Mouse (Mus musculus): ENCODE measurements around the gene Gm20696. TPM values are rescaled to one million over a fixed set of nuclear protein-coding genes. Genes with fewer than 3 reads are reported as not detected.

Gene Gm20696
- polyA plus RNA-seq, 1 experiment from 2014 or later: 3.6 TPM

DNA sequence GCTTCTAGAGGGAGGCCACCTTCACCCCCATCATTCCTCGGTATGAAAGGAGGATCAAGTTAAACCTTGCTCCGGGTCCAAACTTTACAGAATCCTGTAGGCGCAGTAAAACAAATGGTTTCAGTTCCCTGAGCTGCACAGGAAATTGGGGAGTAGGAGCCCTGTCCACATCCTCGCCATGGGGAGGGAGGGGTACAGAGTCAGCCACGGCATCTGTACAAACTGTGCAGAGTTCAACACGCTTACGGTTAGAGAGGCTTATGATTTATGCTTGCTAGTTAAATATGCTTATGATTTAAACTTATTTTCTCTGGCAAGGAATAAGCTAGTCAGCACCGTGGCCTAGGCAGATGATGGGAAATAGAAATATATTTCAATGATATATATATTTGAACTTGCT lies 47.1 kb downstream of the Gm20696 start:
- no peak for ATAC-seq
- Histone ChIP-seq H3K9ac (replicated peaks) (no peak overlapping the region), H3K36me3 (no peaks in the 10 kb centered on the region), H3K27me3 (peaks cover 24% of the 10 kb centered on the region), H3K4me2 (replicated peaks) (no peak overlapping the region), H3K4me3 (replicated peaks) (no peak overlapping the region), H3K9me3 (no peaks in the 10 kb centered on the region), H3K27ac (no peak overlapping the region), H3K4me1 (replicated peaks) (peaks cover 35% of the 10 kb centered on the region)
- 86% methylated on average over 8 of the region's 8 CpGs for WGBS

DNA sequence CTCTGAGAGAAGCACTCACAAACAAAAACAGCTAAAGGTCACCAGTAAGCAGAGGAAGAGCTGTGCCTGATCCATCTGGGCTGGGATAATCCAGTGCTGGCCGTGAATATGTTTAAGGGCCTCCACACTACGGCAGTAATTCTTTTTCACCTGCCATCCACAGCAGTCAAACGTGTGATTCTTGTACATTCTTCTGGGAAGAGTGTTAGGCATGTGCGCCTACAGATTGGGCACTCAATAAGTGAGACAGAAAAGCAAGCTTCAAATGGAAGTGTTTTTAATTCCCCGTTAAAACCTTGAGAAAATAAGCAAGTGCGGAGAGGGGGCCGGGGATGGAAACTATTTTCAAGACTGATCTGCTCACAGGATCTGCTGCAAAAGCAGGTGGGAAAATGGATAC lies 48.7 kb downstream of the Gm20696 start:
- Histone ChIP-seq H3K9me3 (no peaks in the 10 kb centered on the region), H3K9ac (replicated peaks) (no peak overlapping the region), H3K4me3 (replicated peaks) (no peak overlapping the region), H3K27ac (no peak overlapping the region), H3K4me2 (replicated peaks) (no peak overlapping the region), H3K27me3 (peaks cover 39% of the 10 kb centered on the region), H3K4me1 (replicated peaks) (peaks cover 23% of the 10 kb centered on the region), H3K36me3 (no peaks in the 10 kb centered on the region)
- 60% methylated on average over 7 of the region's 7 CpGs for WGBS
- ATAC-seq: no peak

DNA sequence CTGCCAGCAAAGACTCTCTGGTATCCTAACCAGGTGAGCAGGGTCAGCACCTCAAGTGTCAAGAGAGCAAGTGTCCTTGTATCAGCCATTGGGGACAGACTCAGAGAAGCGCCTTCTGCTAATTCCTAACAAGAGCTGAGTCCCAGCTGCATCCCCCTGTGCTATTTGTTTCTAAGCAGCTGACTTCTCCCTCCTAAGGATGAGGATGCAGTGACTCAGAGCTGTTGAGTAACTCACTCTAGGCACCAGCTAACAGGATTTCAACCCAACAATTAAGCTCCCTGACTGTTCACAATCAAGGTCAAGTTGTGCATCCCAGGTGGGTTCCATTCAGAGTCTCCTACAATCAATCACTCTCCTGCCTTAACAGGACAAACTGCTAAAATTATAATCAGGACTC lies 49.2 kb downstream of the Gm20696 start:
- H3K4me1 ChIP-seq (replicated peaks): peaks cover 23% of the 10 kb centered on the region
- H3K9me3 ChIP-seq: no peaks in the 10 kb centered on the region
- H3K27ac ChIP-seq: no peak overlapping the region
- WGBS: 56% methylated on average over 1 of the region's 1 CpGs
- H3K36me3 ChIP-seq: no peaks in the 10 kb centered on the region
- no peak overlapping the region for H3K4me3 ChIP-seq (replicated peaks)
- ATAC-seq: no peak
- no peak overlapping the region for H3K4me2 ChIP-seq (replicated peaks)
- H3K9ac ChIP-seq (replicated peaks): no peak overlapping the region
- H3K27me3 ChIP-seq: peaks cover 43% of the 10 kb centered on the region

DNA sequence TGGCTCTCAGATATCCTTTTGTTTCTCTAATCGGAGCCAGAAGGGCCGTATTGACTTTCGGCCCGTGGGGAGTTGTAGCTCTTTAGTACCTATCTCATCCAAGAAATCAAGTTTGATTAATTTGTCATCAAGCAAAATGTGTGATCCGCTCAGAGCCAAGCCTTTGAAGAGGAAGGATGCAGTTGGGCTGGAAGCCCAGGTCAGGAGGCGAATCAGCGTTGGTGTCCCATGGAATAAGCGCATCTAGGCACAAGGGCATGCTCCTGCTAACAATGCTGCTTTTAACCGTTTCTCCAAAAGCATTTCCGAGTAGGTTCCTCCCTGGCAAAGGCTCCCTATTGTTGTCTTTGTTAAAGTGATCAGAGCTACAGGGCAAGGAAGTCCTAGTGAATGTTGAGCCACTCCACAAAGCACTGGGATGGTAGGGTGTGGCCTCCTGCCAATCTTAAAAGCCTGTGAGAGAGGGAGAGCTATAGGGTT lies 51.3 kb downstream of the Gm20696 start:
- peaks cover 49% of the 10 kb centered on the region for H3K27me3 ChIP-seq
- WGBS: 7% methylated on average over 10 of the region's 10 CpGs
- no peaks in the 10 kb centered on the region for H3K9me3 ChIP-seq
- ATAC-seq: 0 out of 2 replicates have a peak, but pooled peaks have one; percentile 24
- H3K27ac ChIP-seq: 0 out of 2 replicates have a peak overlapping the region, but pooled peaks have one; percentile 17
- H3K4me1 ChIP-seq (replicated peaks): peaks cover 23% of the 10 kb centered on the region
- no peak overlapping the region for H3K4me3 ChIP-seq (replicated peaks)
- H3K36me3 ChIP-seq: no peaks in the 10 kb centered on the region
- H3K9ac ChIP-seq (replicated peaks): peak overlapping the region; percentile 8; the same call in 1 of the 2 replicates
- 0 out of 2 replicates have a peak overlapping the region, but pooled peaks have one; percentile 11 for H3K4me2 ChIP-seq (replicated peaks)

DNA sequence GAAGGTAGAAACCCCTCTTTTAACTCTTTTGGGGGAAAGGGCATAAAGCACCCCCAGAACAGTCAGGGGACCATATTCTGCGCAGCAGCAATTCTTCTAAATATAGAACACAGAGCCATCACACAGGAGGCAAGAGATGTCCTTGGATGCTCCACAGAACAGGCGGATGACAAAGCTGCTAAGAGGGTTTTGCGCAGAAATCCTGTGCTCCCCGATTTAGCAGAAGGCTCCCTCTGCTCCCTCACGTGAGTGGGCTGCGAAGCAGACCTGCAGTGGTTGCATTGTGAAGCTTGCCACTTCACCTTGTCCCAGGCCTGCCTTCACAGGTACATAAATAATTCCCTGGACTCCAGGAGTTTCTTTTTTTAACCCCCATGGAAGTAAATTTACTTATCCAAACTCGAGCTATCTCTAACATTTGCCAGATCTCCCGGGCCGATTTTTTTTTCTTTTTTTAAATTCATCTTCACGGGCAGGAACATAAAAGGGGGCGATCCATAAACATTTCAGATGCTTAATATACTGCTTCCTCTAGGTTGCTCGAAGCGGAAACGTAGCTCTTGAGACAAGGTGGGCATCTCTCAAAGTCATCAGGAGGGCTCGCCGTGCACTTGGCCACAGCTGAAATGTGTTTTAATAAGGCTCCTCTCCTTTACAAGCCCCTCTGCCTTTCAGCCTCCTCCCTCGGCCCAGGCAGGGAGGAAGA lies 51.9 kb downstream of the Gm20696 start:
- Histone ChIP-seq H3K27me3 (peaks cover 45% of the 10 kb centered on the region), H3K36me3 (no peaks in the 10 kb centered on the region), H3K27ac (no peak overlapping the region), H3K9me3 (no peaks in the 10 kb centered on the region), H3K4me2 (replicated peaks) (0 out of 2 replicates have a peak overlapping the region, but pooled peaks have one; percentile 11), H3K4me3 (replicated peaks) (no peak overlapping the region), H3K4me1 (replicated peaks) (peaks cover 23% of the 10 kb centered on the region), H3K9ac (replicated peaks) (peak overlapping the region; percentile 8; the same call in 1 of the 2 replicates)
- 63% methylated on average over 17 of the region's 17 CpGs for WGBS
- ATAC-seq: no peak

DNA sequence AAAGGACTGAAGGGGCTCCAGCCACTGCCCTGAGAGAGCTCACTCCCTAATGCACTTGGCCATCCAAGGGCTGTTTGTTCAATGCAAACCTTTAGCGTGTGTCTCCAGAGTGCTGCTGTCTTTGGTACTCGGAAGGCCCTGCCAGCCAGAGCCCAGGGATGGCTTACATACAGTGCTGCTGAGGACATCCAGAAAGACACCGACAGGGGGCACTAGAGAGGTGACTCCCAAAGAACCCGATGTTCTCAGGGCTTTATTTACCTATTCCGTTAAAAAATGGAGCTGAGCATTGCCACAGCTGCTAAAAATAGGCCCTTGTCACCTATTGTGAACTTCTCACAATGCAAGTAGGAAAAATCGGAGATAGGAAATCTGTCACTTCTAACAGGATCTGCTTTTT lies 54.7 kb downstream of the Gm20696 start:
- H3K9ac ChIP-seq (replicated peaks): no peak overlapping the region
- H3K4me2 ChIP-seq (replicated peaks): no peak overlapping the region
- peaks cover 36% of the 10 kb centered on the region for H3K27me3 ChIP-seq
- 61% methylated on average over 6 of the region's 6 CpGs for WGBS
- H3K36me3 ChIP-seq: no peaks in the 10 kb centered on the region
- peaks cover 15% of the 10 kb centered on the region for H3K4me1 ChIP-seq (replicated peaks)
- no peak for ATAC-seq
- no peak overlapping the region for H3K4me3 ChIP-seq (replicated peaks)
- H3K9me3 ChIP-seq: no peaks in the 10 kb centered on the region
- H3K27ac ChIP-seq: no peak overlapping the region

DNA sequence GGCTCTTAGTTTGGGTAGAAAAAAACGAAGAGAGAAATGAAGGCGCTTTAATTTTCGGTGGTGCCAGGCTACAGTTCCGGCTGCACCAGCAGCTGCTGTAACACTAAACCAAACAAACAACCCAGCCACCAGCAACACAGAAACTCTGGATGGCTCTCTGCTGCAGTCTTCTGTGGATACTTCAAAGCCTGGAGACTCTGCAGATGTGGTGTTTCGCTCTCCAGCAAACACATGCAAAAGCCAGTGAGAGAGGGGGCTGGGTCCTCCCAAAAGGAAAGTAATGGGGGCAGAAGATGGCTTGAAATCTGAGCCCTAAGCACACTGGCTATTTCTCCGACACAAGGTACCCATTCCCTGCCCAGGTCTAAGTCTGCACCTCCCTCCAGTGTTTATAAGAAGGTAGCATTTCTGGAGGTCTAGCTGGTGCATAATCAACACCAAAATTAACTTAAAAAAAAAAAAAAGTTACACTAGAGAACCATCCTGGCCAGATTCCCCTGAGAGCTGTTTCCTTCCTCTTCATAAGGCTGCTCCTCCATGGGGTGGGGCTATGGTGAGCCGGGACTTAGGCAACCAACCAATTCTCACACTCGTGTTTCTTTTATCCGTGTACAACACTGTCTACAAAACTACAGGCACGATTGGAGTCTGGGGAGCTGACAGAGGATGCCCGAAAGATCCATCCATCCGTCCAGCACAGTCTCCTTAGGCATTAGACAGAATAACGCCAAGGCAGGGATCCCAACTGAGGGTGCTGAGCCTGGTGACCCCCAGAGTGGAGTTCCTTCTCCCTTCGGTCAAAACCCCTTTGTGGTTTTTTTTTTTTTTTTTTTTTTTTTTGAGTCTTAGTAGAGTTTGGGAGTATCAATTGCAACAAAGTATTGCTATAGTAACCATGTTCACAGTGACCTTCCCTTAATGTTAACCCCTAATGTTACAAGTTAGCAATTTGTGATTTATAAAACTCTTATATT lies 55.9 kb downstream of the Gm20696 start:
- Histone ChIP-seq H3K4me2 (replicated peaks) (no peak overlapping the region), H3K9ac (replicated peaks) (no peak overlapping the region), H3K27ac (no peak overlapping the region), H3K36me3 (no peaks in the 10 kb centered on the region), H3K9me3 (no peaks in the 10 kb centered on the region), H3K4me1 (replicated peaks) (peaks cover 17% of the 10 kb centered on the region), H3K4me3 (replicated peaks) (no peak overlapping the region), H3K27me3 (peaks cover 28% of the 10 kb centered on the region)
- no peak for ATAC-seq
- WGBS: 60% methylated on average over 14 of the region's 14 CpGs

DNA sequence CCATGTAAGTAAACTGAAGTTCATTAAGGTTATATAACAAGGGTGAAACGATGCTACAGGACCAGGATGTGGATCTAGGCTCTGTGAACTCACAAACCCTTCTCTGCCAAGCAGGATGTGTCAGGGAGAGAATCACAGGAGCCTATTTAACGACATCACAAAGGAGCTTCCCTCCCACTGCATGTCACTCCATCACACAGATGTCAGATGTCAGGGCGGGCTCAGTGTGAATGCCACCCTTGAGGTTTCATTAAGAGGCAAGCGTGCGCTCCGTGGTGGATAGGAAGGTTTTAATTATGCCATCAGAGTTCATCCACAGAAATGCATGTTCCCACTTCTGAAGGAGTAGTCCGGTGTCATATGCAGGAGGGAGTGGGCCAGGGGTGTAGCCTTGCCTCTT lies 60.5 kb downstream of the Gm20696 start:
- Histone ChIP-seq H3K27me3 (no peaks in the 10 kb centered on the region), H3K4me2 (replicated peaks) (no peak overlapping the region), H3K4me1 (replicated peaks) (0 out of 2 replicates have a peak, but pooled peaks cover 4% of the 10 kb centered on the region), H3K4me3 (replicated peaks) (no peak overlapping the region), H3K36me3 (no peaks in the 10 kb centered on the region), H3K9ac (replicated peaks) (no peak overlapping the region), H3K9me3 (no peaks in the 10 kb centered on the region), H3K27ac (no peak overlapping the region)
- WGBS: 49% methylated on average over 7 of the region's 7 CpGs
- ATAC-seq: no peak

DNA sequence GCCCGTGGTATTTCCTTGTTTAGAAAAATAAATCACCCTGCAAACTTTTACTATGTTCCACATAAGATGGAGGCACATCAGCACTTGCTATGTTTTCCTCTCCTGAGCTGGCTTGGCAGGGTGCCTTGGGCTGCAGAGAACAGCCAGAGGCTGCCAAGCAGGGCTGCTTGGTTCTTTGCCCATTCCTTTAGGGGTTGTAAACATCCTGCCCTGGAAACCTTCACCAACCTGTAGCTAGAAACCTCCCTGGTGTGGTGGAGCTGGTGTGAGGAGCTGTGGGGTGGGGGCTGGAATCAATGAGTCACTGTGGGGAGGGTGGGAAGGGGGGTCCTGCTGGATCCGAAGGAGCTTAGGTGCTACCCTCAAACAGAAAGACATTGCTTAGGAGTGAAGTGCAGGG lies 61.8 kb downstream of the Gm20696 start:
- Histone ChIP-seq H3K4me2 (replicated peaks) (no peak overlapping the region), H3K9ac (replicated peaks) (no peak overlapping the region), H3K36me3 (no peaks in the 10 kb centered on the region), H3K4me3 (replicated peaks) (no peak overlapping the region), H3K4me1 (replicated peaks) (peaks cover 8% of the 10 kb centered on the region), H3K9me3 (no peaks in the 10 kb centered on the region), H3K27me3 (no peaks in the 10 kb centered on the region), H3K27ac (no peak overlapping the region)
- no peak for ATAC-seq
- 72% methylated on average over 2 of the region's 2 CpGs for WGBS

DNA sequence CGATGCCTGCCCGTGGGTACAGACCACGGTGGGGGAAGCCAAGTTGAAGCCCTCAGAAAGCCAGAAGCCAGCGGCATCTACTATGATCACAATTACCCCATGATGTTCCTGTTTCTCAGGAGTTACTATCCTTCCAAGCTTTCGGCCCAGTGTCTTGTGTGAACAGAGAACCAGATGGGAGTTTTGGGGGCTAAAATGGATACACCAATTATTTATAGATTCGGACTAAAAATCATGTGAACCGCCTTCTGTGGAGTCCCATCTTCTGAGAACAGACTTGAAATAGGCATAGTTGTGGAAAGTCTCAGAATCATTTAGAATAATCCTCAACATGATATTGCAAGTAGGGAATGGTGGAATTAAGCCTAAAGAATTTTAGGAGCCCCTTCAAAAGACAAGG lies 64.2 kb downstream of the Gm20696 start:
- H3K4me3 ChIP-seq (replicated peaks): no peak overlapping the region
- H3K36me3 ChIP-seq: no peaks in the 10 kb centered on the region
- H3K27ac ChIP-seq: no peak overlapping the region
- no peak overlapping the region for H3K4me2 ChIP-seq (replicated peaks)
- H3K9ac ChIP-seq (replicated peaks): no peak overlapping the region
- peaks cover 18% of the 10 kb centered on the region for H3K4me1 ChIP-seq (replicated peaks)
- 90% methylated on average over 7 of the region's 7 CpGs for WGBS
- no peaks in the 10 kb centered on the region for H3K9me3 ChIP-seq
- no peaks in the 10 kb centered on the region for H3K27me3 ChIP-seq
- ATAC-seq: no peak

DNA sequence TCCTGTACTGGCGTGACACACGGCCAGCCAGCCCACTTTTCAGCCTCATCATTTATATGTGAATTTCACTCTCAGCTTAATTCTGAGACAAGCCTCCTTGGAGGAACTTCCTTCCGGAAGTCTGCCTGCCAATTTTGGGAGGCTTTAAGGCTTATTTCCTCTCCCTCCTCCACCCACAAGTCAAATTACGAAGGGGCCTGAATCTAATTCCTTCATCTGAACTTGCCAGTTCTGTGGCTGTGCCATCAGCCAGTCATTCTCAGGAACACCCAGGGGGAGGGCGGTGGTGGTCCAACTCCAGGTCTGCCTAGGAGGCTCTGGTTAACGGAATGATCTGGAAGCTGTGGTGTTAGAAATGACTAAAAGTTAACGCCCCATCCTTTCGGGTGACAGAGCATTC lies 65.7 kb downstream of the Gm20696 start:
- Histone ChIP-seq H3K4me1 (replicated peaks) (peaks cover 14% of the 10 kb centered on the region), H3K9ac (replicated peaks) (no peak overlapping the region), H3K36me3 (no peaks in the 10 kb centered on the region), H3K27me3 (no peaks in the 10 kb centered on the region), H3K4me3 (replicated peaks) (no peak overlapping the region), H3K9me3 (no peaks in the 10 kb centered on the region), H3K27ac (no peak overlapping the region), H3K4me2 (replicated peaks) (no peak overlapping the region)
- ATAC-seq: no peak
- WGBS: 81% methylated on average over 8 of the region's 8 CpGs
